Mouse (Mus musculus): Measurements from ENCODE around the gene Nup107.

The Nup107 gene

DNA sequence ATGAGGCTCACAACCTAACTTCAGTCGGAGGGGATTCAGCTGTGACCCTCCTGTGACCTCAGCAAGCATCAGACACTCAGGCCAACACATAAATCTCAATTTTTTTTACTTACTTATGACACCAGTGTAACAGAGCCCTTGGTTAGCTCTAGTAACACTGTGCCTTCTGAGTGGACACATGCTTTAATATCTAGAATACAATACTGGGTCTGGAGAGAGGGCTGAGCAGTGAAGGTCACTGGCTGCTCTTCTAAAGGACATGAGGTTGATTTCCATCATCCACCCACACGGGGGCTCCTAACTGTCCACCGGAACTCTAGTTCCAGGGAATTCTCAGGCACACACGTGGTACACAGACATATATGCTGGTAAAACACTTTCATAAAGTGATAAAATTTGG, 13.6 kb downstream of the Nup107 start:
- DNase-seq (ENCODE audit: low spot score in 2 of 2), result no peak

- no peak for DNase-seq (ENCODE audit: low spot score in 2 of 2)
Observed at GRCm38 (mm10) chr10:117778328-117778910, 14.1 kb downstream of the Nup107 start.

DNA sequence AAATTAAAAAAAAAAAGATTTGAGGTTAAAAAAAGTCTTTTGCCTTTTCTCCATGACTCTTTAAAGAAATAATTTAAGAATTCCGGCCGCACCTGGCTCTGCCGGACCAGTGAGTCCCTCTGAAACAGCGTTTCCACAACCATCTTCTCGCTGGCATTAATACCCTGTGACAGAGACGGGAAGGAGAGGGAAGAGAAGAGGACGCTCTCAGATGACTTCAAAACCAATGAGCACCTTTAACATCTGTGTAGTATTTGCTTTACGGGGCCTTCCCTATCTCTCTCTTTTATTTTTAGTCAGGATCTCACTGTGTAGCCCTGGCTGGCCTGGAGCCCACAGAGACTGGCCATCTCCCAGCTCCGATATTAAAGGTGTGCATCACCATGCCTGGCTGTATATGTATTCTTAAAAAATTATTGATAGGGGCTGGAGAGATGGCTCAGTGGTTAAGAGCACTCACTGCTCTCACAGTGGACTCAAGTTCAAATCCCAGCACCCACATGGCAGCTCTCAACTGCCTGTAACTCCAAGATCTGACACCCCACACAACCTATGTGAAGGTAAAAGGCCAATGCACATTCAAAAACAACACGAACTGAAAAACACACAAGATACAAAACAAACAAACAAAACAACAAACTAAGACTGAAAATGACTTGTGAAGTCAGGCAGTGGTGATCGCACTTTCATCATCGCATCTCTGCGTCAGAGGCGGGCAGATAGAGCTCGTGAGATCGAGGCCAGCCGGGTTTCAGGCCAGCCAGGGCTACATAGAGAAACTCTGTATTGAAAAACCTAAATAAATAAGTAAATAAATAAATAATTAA, 14.8 kb downstream of the Nup107 start:
- DNase-seq (ENCODE audit: low spot score in 2 of 2), result no peak

- no peak for DNase-seq (ENCODE audit: low spot score in 2 of 2)
Observed at GRCm38 (mm10) chr10:117777103-117777470, 15.4 kb downstream of the Nup107 start.

GRCm38 (mm10) chr10:117776281-117777102, 16.0 kb downstream of the Nup107 start:
- no peak for DNase-seq (ENCODE audit: low spot score in 2 of 2)

GRCm38 (mm10) chr10:117775401-117776144, 16.9 kb downstream of the Nup107 start:
- DNase-seq (ENCODE audit: low spot score in 2 of 2), result no peak

DNA sequence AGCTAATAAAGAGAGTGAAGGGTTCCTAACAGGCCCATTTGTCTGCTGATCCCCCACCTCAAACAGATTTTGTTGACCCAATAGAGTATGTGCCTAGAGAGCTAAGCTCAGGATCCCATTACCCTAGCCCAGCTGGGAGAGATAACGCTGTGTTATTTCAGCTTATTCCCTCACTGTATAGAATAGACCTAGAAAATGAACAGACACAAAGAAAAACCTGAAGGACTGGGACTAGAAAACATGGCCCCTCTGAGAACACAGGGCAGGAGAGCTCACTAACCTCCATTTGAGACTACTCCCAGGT, 17.7 kb downstream of the Nup107 start:
- DNase-seq (ENCODE audit: low spot score in 2 of 2), result no peak

- DNase-seq (ENCODE audit: low spot score in 2 of 2), result no peak
Observed at GRCm38 (mm10) chr10:117774011-117774816, 18.3 kb downstream of the Nup107 start.

DNA sequence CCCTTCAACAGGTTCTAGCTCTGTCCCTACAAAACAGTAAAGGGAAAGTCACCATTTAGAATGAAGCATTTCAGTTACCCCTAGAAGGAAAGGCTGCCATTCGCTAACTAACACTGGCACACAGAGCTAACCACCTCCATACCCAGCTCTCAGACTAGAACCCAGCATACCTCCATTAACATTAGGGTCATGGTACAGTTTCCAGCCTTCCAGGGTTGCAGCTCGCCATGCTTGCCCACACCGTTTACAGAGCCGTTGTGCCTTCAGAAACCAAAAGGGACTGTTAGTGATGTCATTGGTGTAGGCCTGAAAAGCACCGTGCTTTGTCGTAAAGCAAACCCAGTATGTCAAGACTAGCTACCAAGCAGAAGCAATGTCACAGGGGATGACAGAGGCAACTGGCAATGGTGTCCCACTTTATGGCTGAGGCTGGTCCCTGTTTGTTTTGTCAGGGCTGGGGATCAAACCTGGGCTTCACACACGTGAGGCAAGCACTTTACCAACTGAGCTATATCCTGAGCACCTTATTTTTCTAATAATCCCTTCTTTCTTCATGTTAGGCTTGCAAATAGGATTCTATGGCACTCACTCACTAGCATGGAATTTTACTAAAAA, 19.3 kb downstream of the Nup107 start:
- no peak for DNase-seq (ENCODE audit: low spot score in 2 of 2)

DNA sequence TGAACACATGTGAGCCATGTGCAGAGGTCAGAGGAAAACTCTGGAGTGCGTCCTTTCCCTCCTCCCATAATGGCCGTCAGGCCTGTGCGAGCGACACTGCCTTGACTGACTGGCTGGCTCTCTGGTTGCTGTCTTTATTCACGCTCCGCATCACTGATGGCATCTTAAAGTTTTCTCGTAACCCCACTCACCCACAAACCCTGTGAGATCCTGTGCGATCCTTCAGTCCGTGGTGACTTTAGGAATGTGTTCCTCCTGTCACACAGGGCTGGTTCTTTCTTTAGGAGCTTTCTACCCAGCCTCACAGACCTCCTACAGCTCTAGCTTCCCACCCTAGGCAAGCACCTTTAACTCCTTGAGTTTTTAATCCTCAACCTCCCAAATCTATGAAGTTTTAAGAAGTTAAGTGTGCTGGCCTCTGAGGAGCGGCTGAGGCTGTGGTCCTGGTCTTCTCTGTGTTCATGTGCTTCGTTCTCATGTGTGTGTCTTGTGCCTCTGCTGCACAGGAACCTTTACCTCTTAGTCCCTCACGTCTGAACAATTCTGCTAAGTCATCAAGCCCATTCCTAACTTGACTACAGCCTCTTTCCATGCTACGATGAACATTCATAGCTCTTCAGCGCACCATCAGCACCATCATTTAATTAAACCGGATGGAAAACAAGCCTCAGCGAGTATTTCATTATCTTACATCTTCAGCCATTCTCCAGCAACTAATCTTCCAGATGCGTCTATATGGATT, 20.0 kb downstream of the Nup107 start:
- no peak for DNase-seq (ENCODE audit: low spot score in 2 of 2)

GRCm38 (mm10) chr10:117771131-117771510, 21.4 kb downstream of the Nup107 start:
- DNase-seq (ENCODE audit: low spot score in 2 of 2), result no peak

DNA sequence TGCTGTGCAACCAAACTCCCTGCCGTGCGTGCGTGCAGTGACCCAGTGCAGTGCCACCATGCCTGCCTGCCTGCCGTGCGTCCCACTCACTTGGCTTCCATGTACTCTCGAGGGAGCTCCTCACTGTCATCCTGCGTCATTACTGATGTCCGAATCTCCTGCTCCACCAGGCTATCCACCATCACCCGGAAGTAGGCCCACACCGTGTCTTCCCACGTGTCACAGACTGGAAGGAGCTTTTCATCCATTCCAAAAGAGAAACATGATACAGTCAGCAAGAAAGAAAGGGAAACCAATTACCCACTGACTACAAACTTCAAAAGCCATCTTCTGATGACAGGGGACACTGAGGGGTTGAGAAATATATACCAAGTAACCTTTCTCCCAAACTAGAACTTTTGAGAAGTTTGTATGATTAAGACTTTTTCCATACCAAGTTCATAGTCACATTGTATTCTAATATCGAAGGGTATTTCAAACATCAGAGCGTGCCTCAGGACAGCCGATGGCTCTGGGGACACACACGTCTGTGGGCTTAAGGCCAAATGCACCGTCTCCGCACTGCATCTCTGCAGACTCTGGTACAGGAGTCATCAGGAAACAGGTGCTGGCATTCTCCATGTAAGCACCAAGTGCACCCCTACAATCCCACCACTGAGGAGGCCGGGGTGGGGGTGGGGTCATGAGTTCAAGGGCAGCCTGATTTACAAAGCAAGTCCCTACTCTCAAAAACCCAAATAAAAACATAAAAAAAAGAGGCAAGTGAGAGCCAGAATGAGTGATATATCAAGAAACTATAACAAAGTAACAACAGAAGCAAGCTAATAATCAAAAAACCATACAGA, 22.0 kb downstream of the Nup107 start:
- DNase-seq (ENCODE audit: low spot score in 2 of 2), result no peak

- DNase-seq (ENCODE audit: low spot score in 2 of 2), result no peak
Observed at GRCm38 (mm10) chr10:117769541-117770285, 22.8 kb downstream of the Nup107 start.

DNA sequence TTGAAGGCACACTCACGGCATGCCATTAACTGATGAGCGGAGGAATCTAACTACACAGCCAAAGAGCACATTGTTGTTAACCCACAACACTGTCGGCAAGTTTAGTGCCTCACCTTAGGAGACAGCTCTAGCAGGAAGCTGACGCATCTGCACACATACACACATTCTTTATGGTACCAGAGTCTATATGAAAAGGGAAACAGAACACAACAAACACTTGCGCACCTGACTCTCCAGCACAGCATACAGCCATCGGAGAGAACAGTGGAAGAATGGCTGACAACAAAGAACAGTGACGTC, 24.4 kb downstream of the Nup107 start:
- DNase-seq (ENCODE audit: low spot score in 2 of 2), result no peak

- DNase-seq (ENCODE audit: low spot score in 2 of 2), result no peak
Observed at GRCm38 (mm10) chr10:117767286-117768140, 25.0 kb downstream of the Nup107 start.

DNA sequence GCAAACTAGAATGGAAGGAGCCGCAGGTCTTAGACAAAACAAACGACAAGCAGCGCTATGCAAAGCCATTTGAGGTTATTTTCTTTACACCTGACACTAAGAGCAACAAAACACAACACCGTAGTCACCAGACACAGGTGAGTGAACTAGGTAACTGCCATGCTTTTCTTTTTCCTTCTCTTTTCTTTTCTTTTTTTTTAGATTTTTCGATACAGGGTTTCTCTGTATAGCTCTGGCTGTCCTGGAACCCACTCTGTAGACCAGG, 25.7 kb downstream of the Nup107 start:
- no peak for DNase-seq (ENCODE audit: low spot score in 2 of 2)

DNA sequence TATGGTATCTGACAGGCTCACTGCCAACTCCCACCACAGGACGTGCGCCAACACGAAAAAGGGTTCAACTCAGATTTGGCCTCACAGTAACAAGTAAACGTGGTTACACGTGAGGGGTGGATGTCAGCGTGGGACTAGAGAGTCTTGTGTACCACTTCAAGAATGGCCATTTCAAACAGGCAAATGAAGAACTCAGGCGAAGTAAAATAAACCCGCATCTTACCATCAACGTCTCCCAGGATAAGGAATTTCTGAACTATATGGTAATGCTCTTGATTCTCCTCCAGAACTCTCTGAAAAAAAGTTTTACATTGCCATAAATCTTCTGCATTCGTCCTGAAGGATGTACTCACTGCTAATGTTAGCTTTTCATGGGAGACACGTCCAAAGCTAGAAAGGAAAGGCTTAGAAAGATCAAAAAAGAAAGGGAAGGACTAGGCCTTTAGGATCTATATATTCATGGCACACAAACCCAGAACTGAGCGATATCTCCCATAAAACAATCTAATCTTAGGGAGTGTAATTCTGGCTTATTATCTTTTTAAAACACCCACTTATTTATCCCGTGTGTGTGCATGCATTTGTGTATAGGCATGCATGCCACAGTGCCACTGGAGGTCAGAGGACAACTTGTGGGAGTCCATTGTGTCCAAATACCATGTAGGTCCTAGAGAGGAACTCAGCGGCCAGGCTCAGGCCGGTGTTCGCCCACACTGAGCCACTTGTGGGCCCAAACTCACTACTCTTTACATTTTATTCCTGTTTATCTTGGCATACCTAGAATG, 26.2 kb downstream of the Nup107 start:
- no peak for DNase-seq (ENCODE audit: low spot score in 2 of 2)
